Mouse (Mus musculus) kidney, postnatal 25 days (tissue): ENCODE measurements around the gene Dnajc5.
"Not testable (repeated sequence)": the region's sequence is repeated elsewhere in the genome, so short reads cannot be mapped to it uniquely, and the experiment has no call there.

Experiments
- DNase-seq, 2 experiments: peaks; one replicate each; pipeline ENCODE4 v3.0.0; 2021; ENCODE audit warnings: mixed read lengths in 2 of 2

Gene Dnajc5

DNA sequence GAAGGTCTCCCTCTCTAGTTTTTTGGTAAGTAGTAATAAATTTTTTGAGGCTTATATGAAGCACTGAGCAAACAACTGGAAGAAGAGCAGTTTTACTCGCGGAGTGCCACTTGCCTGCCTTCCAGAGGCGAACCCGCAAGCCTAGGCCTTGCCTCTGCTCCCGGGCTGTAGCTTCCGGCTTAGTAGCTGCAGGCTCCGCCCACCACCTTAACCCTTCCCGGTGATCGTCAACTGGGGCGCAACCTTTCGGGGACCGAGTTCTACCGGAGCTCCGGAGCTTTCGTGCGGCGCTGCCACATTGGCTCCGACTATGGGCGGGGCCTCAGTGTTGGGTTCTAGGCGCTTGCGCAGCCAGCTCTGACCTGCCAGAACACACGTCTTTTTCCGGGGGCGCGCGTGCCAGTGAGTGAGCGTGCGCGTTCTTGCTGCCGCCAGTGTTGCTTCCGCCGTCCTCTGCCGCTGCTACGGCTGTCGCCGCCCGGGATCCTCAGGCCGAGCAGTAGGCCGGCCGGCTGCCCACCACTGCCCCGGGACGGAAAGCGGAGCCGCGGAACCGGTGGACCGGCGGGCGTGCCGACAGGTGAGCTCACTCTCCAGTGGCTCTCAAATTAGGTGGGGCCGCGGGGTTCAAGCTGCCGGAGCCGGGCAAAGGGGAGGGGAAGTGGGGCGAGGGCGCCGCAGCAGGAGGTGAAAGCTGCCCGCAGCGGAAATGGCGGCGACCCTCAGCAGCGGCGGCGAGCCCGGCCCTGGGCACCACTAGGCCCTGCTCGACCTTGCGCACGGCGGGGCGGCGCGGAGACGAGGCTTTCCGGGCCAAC is at the start of gene Dnajc5:
Gene Dnajc5, plus strand, starts transcription at position 368 of the 818 bp plus-strand sequence.
- peak; percentile 99 to 100 for DNase-seq

DNA sequence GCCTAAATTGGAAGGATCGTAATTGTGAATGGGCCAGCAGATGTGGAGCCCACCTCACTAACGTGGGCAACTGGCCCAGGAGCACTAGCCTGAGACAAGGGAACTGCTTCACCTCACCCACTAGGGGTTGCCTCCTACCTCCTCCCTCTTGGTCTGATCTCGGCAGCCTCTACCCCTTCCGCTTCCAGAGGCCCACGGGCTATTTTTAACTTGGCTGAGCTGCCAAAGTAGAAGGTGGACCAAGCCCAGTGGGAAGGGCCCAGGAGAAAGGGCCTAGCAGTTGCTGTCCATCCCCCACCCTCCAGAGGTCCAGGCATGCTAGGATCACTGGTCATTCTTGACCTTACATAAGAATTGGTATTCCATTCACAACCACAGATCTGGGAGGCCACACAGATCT is 49.0 kb upstream of the Dnajc5 start:
- peak; percentile 62 to 88 for DNase-seq

DNA sequence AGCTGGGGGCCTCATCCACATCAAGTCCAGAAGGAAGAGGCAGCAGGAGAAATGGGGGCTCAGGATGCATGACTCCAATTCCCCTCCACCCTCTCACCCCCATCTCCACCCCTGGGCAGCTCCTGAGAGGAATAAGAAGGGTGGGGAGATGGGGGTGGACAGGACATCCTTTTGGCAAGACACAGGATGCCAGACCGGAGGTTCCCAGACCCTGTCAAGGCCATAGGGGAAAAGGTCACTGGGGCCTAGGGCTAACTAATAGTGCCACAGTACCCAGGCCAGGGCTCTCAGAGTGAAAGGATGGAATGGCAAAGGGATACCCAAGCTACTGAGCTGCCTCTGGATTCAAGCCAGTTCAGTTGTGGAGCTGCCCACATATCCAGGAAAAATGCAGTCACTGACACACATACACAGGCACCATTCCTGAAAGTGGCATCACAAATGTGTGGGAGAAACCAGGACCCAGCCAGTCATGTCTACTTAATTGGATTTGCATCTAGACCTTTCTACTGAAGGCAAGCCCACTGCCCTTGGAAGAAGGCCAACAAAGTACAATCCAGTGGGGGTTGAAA is 47.9 kb upstream of the Dnajc5 start:
- DNase-seq = peak; percentile 43 to 78

DNA sequence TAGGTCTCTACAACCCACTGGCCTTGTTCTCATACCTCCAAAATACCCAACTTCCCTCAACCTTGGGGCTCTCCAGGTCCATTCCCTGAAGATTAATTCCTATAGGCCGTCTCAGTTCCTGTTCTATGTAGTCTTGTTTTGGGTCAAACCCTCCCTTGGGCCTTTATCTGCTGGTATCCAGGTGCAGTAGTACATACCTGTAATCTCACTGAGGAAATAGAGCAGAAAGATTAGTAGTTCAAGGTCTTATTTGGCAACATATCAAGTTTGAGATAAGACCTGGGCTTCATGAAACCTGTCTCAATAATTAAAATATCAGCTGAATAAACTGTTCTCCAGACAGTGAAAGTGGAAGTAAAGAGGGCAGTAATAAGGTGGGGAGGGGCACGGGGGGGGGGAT is 37.2 kb upstream of the Dnajc5 start:
- DNase-seq = no peak

DNA sequence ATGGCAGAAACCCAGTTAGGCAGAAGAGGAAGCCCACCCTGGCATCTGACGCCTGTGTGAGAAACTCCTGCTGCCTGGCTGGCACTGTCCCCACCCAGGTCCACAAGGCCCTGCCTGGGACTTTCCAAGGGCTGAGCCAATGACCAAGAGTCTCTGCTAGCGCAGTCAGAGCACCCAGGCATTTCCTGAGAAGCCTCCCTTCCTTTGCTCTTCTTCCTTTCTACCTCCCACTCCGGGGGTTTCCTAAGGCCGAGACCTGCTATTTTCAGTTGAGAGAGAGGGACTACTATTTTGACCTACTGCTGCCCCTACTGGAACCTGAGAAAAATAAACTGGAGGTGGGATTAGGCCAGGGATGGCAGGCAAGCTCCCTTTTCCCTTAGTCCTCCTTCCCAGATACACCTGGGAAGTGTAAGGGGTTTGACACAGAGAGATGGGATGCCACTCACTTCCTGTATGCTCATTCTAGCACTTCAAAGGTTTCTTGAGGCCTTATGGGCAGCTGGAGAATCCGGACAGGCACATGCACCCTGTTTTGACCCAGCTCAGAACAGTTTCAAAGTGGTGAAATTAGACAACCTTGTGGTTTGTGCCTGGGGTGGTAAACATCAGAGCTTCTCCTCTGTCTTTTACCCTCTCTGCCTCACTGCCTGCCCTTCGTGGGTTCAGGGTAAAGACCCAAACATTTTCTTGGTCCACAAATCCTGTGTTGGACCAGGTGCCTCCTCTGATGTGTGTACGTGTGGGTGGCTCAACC is 36.5 kb upstream of the Dnajc5 start:
- DNase-seq = peak; percentile 57 to 79

DNA sequence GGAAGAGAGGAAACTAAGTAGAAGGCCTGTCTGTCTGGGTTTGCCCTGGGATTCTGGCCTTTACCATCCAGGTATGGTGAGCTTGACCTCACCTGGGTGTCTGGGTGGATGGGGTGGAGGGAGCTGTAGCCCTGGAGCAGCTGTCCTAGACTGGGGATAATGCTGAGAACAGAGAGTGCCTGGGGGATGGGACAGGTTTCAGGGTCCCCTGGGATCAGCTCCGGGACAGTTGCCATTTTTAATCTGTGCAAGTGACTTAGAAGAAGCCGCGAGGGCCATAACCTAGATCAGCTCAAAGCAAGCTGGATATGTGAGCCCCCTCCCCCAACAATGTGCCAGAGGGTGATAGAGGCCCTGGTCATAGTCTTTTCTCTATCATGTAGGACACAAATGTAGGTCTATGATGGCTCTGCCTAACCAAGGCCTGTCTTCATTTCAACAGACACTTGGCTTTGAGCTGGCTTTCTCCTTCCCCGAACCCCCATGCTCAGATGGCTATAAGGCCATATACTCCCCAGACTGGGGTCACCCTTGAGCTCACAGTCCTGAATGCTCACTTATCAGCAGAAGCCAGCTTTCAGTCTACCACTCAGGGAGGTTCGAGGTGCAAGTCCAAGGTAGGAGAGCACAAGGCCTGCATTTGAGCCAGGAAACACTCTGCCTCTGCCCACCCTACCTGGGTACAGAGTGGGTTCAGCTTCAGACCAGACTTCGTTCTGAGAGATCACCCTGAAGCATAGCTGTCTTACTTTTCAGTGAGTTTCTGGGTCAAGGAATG is 35.6 kb upstream of the Dnajc5 start:
- peak in 1 of 2 experiments; percentile 43 for DNase-seq

DNA sequence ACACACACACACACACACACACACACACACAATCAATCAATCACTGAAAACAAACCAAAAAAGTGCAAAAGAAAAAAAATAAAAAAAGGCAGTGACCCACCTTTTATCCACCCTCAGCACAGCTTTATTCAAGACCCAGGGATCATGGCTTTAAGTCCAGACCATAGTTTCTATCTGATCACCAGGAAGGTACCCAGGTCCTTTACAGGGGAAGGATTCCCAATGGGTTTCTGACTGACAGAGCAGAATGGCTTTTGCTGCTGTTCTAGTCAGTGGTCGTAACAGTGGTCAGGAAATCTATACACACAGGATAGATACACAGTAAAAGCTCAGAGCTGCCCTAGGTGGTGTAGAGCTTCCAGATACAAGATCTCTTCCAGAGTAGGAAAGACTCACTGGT is 34.5 kb upstream of the Dnajc5 start:
- no peak for DNase-seq

DNA sequence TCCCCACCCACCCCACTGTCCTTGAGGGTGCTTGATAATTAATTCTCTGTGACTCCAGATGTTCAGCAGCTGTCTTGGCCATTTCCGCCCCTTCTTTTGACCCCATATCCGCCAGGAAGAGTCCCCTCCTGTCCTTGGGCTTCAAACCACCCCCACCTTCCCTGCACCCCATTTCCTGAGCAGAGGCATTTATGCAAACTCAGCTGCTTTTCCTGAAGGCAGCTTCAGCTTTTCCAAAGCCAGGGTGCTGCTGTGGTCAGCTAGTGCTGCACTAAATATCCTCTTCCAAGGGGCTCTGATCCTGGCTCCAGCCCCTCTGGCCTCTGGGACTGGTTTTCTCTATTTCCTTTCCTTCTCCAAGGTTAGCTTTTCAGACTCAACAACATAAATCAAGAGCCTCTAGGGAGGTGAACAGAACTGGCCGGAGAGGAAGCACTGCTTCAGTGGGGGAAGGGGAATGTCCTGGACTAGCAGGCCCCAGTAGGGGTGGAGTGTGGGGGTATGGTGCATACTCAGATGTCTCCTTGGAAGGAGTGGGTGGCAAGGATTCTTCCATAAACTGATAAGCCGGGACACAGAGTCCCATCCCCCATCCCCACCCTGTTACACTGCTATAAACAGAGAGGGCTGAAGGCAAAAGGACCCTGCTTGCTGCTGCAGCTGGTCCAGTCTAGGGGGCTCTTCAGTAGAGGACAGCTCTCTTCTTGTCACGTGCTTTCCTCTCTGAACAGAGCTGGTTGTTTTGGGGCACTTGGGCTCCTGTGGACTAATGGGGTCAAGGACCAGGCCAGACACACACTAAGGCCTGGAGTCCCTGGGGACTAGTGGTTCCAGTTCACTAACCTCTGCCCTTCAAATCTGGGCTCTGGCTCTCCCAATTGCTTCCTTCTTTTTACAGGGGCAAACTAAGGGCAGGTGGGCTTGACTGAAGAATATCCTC is 32.7 kb upstream of the Dnajc5 start:
- peak; percentile 73 to 86 for DNase-seq

DNA sequence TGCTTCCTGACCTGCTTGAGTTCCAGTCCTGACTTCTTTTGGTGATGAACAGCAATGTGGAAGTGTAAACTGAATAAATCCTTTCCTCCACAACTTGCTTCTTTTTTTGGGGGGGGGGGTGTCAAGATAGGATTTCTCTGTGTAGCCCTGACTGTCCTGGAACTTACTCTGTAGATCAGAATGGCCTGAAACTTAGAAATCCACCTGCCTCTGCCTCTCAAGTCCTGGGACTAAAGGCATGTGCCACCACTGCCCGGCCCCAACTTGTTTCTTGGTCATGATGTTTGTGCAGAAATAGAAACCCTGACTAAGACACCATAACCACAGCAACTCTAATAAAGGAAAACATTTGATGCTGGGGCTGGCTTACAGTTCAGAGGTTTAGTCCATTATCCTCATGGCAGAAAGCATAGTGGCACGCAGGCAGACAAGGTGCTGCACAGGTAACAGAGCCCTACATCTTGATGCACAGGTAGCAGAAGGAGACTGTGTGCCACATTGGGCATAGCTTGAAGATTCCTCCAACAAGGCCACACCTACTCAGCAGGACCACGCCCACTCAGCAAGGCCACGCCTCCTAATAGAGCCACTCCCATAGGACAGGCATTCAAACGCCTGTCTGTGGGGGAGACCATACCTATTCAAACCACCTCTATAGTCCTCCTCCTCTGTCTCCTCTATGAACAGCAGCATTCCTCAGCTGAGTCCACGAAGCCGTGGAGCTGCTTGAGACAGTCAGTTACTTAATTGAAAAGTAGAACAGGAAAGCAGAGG is 28.7 kb upstream of the Dnajc5 start:
- DNase-seq = peak; percentile 50 to 61

DNA sequence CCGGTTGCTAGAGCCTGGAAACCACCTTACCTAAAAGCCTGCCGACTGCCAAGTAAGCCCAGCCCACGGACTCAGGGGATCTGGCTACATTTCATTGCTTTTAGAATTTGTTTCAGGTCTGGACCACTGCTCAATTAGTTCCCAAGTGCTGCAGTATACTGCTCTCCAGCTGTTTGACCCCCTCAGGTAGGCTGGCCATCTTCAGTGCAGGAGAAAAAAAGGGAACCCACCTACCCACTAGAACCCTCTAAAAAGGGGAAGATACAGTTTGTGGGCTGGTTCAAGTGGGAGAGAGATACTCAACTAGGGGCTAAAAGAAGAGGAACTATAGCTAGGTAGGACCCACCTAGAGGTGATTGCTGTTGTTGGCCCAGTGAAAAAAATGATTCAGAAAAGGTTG is 28.1 kb upstream of the Dnajc5 start:
- no peak for DNase-seq

DNA sequence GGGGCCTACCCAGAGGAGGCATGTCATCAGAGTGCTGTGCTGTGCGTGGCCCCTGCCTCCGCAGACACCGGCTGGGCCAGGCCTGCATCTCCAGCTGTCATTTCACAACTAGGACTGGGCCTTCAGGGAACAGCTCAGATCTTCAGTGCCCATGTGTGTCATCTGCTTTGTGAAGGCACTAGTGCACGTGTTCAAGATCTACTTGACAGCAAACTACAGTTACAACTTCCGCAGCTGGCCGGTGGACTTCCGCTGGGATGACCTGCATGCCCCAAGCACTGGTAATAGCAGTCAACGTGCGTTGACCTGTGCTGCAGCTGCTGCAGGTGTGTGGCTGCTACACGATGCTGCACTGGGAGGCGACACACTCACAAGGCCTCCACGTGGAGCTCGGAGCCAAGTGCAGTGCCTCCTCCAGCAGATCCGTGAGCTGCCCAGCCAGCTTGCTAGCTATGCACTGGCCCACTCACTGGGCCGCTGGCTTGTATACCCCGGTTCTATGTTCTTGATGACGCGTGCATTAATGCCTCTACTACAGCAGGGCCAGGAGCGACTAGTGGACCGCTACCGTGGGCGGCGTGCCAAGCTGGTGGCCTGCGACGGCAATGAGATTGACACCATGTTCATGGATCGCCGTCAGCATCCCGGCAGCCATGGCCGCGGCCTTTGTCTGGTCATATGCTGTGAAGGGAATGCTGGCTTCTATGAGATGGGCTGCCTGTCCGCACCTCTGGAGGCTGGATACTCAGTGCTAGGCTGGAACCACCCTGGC is 26.9 kb upstream of the Dnajc5 start, which contains the start of gene Abhd16b:
Gene Abhd16b, plus strand, starts transcription at position 51 of the 772 bp plus-strand sequence.
- no peak for DNase-seq

DNA sequence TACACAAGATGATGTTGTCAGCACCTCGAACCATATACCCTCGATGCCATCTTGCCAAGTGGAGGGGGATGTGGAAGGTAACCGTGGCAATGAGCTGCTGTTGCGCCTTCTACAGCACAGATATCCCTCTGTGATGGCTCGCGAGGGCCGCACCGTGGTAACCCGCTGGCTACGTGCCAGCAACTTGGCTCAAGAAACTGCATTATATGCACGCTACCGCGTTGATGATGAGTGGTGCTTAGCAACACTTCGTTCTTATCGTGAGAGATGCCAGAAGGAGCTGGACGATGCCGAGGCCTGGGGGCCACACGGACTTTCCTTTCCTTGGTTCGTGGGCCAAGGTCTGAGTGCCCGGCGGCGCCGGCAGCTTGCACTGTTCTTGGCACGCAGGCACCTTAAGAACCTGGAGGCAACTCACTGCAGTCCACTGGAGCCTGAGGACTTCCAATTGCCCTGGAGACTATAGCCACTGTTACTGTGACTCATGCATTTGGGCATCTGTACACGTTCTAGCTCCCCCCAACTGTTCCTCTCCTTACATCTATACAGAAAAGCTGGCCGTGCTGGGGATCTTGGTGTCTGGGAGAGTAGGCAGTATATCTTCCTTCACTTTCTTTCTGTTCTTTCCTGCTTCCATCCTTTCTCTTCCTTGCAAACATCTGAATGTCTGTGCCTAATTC is 25.9 kb upstream of the Dnajc5 start:
- DNase-seq = peak in 1 of 2 experiments; percentile 38

DNA sequence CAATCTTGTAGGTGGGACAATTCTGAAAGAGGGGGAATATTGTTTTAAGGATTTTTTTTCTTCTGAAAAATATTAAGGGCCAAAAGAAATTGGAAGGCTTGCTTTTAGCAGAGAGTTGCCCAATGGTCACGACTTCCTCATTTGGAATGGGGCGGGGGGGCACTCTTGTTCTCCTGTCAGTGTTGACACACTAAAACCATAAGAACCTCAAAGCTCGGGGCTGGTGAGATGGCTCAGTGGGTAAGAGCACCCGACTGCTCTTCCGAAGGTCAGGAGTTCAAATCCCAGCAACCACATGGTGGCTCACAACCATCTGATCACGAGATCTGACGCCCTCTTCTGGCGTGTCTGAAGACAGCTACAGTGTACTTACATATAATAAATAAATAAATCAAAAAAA is 24.4 kb upstream of the Dnajc5 start:
- not testable (repeated sequence) for DNase-seq

DNA sequence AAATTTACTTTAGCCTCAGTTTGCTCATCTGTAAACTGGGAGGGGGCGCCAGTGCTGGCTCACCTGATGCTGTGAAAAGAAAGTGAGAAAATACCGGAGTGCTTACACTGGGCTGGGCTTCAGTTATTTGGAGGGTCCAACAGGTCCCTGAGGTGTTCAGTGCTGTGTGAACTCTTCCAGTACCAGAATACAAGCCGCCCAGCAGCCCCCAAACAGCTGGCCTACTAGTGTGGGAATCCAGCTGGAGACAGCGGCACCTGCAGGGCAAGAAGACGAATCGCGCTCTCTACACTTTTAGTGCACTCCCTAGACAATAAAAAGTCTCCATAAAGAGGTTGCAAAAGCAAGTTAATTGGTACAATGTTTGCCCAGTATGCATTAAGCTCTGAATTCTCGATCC is 24.0 kb upstream of the Dnajc5 start:
- DNase-seq = peak; percentile 69 to 82

DNA sequence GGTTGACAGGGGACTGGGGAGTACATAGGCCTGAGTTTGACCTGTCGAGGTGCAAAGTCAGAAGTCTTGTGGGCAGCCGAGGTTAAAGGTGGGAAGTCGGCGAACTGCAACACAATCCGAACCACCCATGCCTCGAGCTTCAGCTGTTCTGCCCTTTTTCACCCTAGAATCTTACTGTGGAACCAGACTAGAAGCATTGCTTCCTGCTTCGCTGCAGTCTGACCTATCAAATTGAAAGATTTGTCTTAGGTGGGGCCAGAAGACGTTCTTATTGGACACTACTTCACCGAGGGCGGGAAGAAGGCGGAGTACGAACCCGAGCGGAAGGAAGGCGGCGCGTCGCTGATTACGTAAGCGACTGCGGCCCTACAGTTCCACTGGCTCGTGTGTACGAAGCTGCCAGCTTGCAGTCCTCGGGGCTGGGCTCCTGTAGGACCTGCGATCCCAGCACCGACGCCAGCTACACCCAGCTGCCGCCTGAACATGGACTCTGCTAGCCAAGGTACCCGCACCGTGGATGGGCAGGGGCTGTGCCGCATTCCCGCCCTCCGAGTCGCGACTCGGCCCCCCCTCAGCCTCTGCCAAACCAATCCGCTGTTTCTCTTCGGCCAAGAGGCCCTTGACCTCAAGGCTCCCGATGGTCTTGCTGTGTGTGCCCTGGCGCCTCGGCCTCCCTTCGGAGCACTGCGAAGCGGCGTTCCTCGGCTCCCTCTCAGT is 23.3 kb upstream of the Dnajc5 start, which contains the start of gene Tpd52l2:
Gene Tpd52l2, plus strand, starts transcription at position 312 of the 717 bp plus-strand sequence.
- peak; percentile 96 to 98 for DNase-seq

DNA sequence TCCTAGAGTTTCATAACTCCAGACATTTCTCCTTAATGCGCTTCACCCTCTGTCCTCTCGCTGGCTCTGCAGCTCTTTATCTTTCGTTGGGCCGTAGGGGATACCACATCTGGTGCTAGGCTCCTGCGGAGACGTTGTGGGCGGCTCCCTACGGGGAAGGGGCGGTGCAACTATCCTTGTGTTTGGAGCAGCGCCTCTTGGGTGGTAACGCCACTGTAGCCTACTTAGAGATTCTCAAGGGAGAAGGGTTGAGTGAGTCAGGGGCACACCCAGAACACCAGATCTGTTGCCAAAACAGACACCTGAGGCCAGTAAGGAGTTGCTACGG is 22.8 kb upstream of the Dnajc5 start:
- peak; percentile 72 to 85 for DNase-seq

DNA sequence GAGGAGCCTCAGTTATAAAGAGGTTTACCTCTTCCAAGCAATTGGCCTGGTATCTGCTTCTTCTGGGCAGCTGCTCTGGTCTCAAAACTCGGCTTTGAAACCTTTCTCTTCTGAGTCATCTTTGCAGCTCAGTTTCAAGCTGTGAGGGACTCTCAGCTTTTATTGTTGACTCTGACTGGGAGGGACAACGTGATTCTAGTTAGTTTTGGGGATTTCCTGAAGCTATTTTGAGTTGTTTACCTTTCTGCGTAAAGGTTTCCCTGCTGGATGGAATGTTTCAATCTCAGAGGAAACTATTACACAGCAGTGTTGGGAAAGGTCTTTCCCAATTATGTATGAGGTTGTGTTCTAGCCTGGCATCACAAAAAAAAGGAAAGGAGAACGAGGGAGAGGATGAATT is 21.6 kb upstream of the Dnajc5 start:
- no peak for DNase-seq

DNA sequence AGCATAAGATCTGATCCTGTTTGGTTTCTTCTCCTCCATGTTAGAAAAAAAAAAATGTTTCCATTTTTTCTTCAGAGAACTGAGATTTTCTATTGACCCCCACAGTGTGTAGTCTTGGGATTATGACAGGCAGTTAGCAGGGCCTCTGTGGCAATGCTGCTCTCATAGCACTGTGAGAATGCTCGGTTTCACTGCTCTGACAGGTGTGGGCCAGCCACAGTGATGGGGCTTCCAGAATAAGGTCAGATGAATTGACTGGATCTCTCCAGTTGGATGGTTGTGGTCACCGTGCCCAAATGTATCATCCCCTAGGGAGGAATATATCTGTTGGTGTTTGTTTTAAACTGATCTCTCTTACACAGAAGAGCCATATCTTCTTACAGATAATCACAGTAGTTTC is 11.1 kb upstream of the Dnajc5 start:
- no peak for DNase-seq

DNA sequence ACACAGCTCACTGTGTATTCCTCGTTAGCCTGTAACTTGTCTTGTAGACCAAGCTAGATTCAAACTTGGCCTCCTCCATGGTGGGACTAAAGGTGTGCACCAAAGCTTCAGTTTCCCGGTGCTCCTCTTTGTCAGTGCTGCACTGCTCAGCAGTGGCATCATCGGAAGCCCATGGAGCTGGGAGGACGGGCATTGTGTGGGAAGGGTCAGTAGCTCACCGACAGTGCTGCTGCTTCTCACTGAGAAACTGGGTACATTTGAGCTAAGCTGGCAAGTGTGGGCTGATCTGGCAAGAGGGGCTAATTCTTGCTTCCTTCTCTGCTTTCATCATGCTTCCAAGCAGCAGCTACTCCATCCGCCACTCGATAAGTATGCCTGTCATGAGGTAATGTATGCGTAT is 9.1 kb upstream of the Dnajc5 start:
- no peak for DNase-seq
